Mouse (Mus musculus) ES-E14 (cell line): ENCODE results near the gene Sec16a.

Experiments used
- CHD2 ChIP-seq: IDR thresholded peaks from 2 replicates; pipeline ENCODE4 v1.6.1; 2014; ENCODE audit warnings: mild to moderate bottlenecking, low read depth, low read length, inconsistent platforms
- HCFC1 ChIP-seq: IDR thresholded peaks from 2 replicates; pipeline ENCODE4 v1.6.1; 2012; ENCODE audit warnings: low read length, inconsistent platforms, borderline replicate concordance; ENCODE audit not compliant: insufficient read depth
- MAFK ChIP-seq: IDR thresholded peaks from 2 replicates; pipeline ENCODE4 v1.6.1; 2014; ENCODE audit warnings: mild to moderate bottlenecking, low read depth, low read length, inconsistent platforms; ENCODE audit not compliant: insufficient read depth
- ZC3H11A ChIP-seq: IDR thresholded peaks from 2 replicates; pipeline ENCODE4 v1.6.1; 2012; ENCODE audit warnings: low read depth, mild to moderate bottlenecking, inconsistent platforms, low read length, borderline replicate concordance

DNA sequence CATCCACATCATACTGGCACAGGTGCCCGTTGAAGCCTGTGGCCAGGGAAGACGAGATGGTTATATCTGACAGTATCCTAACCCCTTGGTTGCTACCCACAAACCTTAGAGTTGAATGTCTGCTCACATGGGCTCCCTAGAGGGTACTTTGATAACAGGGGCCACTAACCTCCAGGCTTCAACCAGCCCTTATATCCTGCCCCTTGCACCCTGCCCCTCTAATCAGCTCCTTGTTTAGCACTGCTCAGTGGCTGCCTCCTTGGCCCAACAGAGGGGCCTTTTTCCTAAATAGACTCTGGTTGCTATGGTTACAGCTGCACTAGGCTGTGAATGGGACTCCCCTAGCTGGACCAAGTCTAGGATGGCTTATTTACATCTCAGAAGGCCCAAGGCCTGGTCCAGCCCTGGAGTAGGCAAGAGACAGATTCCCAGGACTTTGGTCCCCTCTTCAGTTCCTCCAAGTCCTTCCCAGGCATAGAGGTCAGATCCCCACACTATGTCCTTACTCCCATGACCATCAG is 33.7 kb upstream of the Sec16a start:
- TF ChIP-seq MAFK (no peak), HCFC1 (no peak), CHD2 (no peak), ZC3H11A (no peak)
